Mouse (Mus musculus) effector memory CD4-positive, alpha-beta T cell, adult 5 months (primary cell): ENCODE measurements around the gene Pnck. TPM values are rescaled to one million over a fixed set of nuclear protein-coding genes. Genes with fewer than 3 reads are reported as not detected.

ENCODE experiments used
- polyA plus RNA-seq: library from polyadenylated mRNA; unstranded; fragments of 100-300 nt; shearing (Covaris generic); gene quantifications from one replicate; pipeline ENCODE4 v1.2.1, GENCODE M21; 2017

Gene Pnck
- 1.2 TPM for polyA plus RNA-seq

GRCm38 (mm10) chrX:73659575-73660283 lies at the start of gene Pnck:
TSS of gene Pnck (minus strand) at chrX:73660117.

GRCm38 (mm10) chrX:73672879-73673618 lies 13.1 kb upstream of the Pnck start, which contains the start of gene Slc6a8:
TSS of gene Slc6a8 (plus strand) at chrX:73673150.

GRCm38 (mm10) chrX:73639255-73639675 lies 20.7 kb downstream of the Pnck start, which contains the start of gene Dusp9:
TSS of gene Dusp9 (plus strand) at chrX:73639419.

Other genes with a start within 250 kb of the Pnck start
- gene Zfp92, start 249.0 kb downstream of the Pnck start, polyA plus RNA-seq: not detected
- not detected for gene Trex2, start 224.8 kb downstream of the Pnck start, polyA plus RNA-seq
- 23.8 TPM for gene Haus7, start 201.1 kb downstream of the Pnck start, polyA plus RNA-seq
- gene Bgn, start 176.5 kb downstream of the Pnck start, polyA plus RNA-seq: not detected
- not detected for gene Atp2b3, start 157.0 kb downstream of the Pnck start, polyA plus RNA-seq
- 0.27 TPM for gene Dusp9, start 20.7 kb downstream of the Pnck start, polyA plus RNA-seq
- gene Slc6a8, start 13.0 kb upstream of the Pnck start, polyA plus RNA-seq: 0.62 TPM
- 204 TPM for gene Bcap31, start 56.1 kb upstream of the Pnck start, polyA plus RNA-seq
- gene Abcd1, start 56.5 kb upstream of the Pnck start, polyA plus RNA-seq: 22.8 TPM
- gene Plxnb3, start 97.0 kb upstream of the Pnck start, polyA plus RNA-seq: not detected
- not detected for gene Srpk3, start 114.3 kb upstream of the Pnck start, polyA plus RNA-seq
- gene Idh3g, start 126.8 kb upstream of the Pnck start, polyA plus RNA-seq: 184 TPM
- 201 TPM for gene Ssr4, start 126.9 kb upstream of the Pnck start, polyA plus RNA-seq
- gene Pdzd4, start 164.9 kb upstream of the Pnck start, polyA plus RNA-seq: 0.10 TPM
- 2.1 TPM for gene Avpr2, start 232.0 kb upstream of the Pnck start, polyA plus RNA-seq
- 20.5 TPM for gene L1cam, start 236.0 kb upstream of the Pnck start, polyA plus RNA-seq